ENCODE assay signal across 8 mouse cellular contexts in genomic region chr11:97663528-97664338, GRCm38 (mm10). TPM values are rescaled to one million over a fixed set of nuclear protein-coding genes. Genes with fewer than 3 reads are reported as not detected.
A peak's percentile ranks its signal among the peaks of the same experiment; 100 is the strongest.
DNase-seq lines count a peak whose midpoint lies in the region; ATAC-seq lines count a peak whose summit lies in the region.

No protein-coding gene starts in this region.

- peaks cover 65% of the 10 kb centered on the region for H3K4me1 ChIP-seq in megakaryocyte, embryonic 14.5 days
- peaks cover 58% of the 10 kb centered on the region for H3K4me1 ChIP-seq in heart, embryonic 12.5 days (replicated peaks)
- H3K4me1 ChIP-seq in kidney, embryonic 16.5 days (ENCODE audit: insufficient read depth, low read length) = peaks cover 50% of the 10 kb centered on the region
- peaks cover 74% of the 10 kb centered on the region for H3K4me1 ChIP-seq in midbrain, embryonic 10.5 days

- H3K36me3 ChIP-seq in megakaryocyte, embryonic 14.5 days (replicated peaks; ENCODE audit: low read length) = peaks cover 30% of the 10 kb centered on the region
- H3K36me3 ChIP-seq in heart, embryonic 12.5 days = peaks cover 33% of the 10 kb centered on the region
- H3K36me3 ChIP-seq in kidney, embryonic 16.5 days (ENCODE audit: insufficient read depth, low read length) = peaks cover 27% of the 10 kb centered on the region
- peaks cover 40% of the 10 kb centered on the region for H3K36me3 ChIP-seq in midbrain, embryonic 10.5 days

- peak overlapping the region; percentile 93 for H3K4me3 ChIP-seq in megakaryocyte, embryonic 14.5 days (replicated peaks)
- H3K4me3 ChIP-seq in heart, embryonic 12.5 days = peak overlapping the region; percentile 93
- peak overlapping the region; percentile 87 for H3K4me3 ChIP-seq in kidney, embryonic 16.5 days (ENCODE audit: low read length)
- H3K4me3 ChIP-seq in midbrain, embryonic 10.5 days = peak overlapping the region; percentile 95

- peak; percentile 42 to 47 for DNase-seq in cerebellum, postnatal 36 days
- peak; percentile 68 for DNase-seq in midbrain, embryonic 10.5 days (ENCODE audit: low spot score)
- peak; percentile 39 for DNase-seq in thymus, postnatal 25 days
- no peak for DNase-seq in layer of hippocampus, adult 9-11 months

- WGBS in heart, embryonic 12.5 days = under 1% methylated on average over 29 of the region's 57 CpGs
- under 1% methylated on average over 53 of the region's 57 CpGs for WGBS in kidney, embryonic 16.5 days
- under 1% methylated on average over 44 of the region's 57 CpGs for WGBS in midbrain, embryonic 10.5 days

- no peak for ATAC-seq in megakaryocyte, adult 5-6 weeks (ENCODE audit: poor library complexity, severe bottlenecking)
- ATAC-seq in heart, embryonic 12.5 days (ENCODE audit: insufficient number of reproducible peaks, low FRiP score) = peak; percentile 31; the same call in 1 of the 2 replicates
- ATAC-seq in kidney, embryonic 16.5 days (ENCODE audit: low FRiP score, low TSS enrichment) = no peak

- peak overlapping the region; percentile 90 for H3K9ac ChIP-seq in heart, embryonic 12.5 days
- peak overlapping the region; percentile 89 for H3K9ac ChIP-seq in kidney, embryonic 16.5 days (replicated peaks; ENCODE audit: low read length)

- H3K27ac ChIP-seq in heart, embryonic 12.5 days (ENCODE audit: poor library complexity, severe bottlenecking) = peak overlapping the region; percentile 94
- peak overlapping the region; percentile 95 for H3K27ac ChIP-seq in kidney, embryonic 16.5 days (ENCODE audit: low read length)
- H3K27ac ChIP-seq in midbrain, embryonic 10.5 days (replicated peaks) = peak overlapping the region; percentile 95

- peaks cover 8% of the 10 kb centered on the region; the same call in 1 of the 2 replicates for H3K9me3 ChIP-seq in megakaryocyte, embryonic 14.5 days
- H3K9me3 ChIP-seq in heart, embryonic 12.5 days (replicated peaks) = no peaks in the 10 kb centered on the region
- no peaks in the 10 kb centered on the region for H3K9me3 ChIP-seq in kidney, embryonic 16.5 days (ENCODE audit: low read length)
- no peaks in the 10 kb centered on the region; the same call in 1 of the 2 replicates for H3K9me3 ChIP-seq in midbrain, embryonic 10.5 days (replicated peaks)

- peak overlapping the region; percentile 76 for H3K4me2 ChIP-seq in heart, embryonic 12.5 days
- H3K4me2 ChIP-seq in kidney, embryonic 16.5 days (replicated peaks; ENCODE audit: low read depth, low read length) = peak overlapping the region; percentile 64

- H3K27me3 ChIP-seq in megakaryocyte, embryonic 14.5 days (replicated peaks) = peaks cover 69% of the 10 kb centered on the region
- H3K27me3 ChIP-seq in heart, embryonic 12.5 days (replicated peaks) = no peaks in the 10 kb centered on the region
- H3K27me3 ChIP-seq in kidney, embryonic 16.5 days (ENCODE audit: insufficient read depth, low read length) = no peaks in the 10 kb centered on the region; the same call in none of the 2 replicates
- H3K27me3 ChIP-seq in midbrain, embryonic 10.5 days (ENCODE audit: low read depth, poor library complexity, severe bottlenecking) = peaks cover 33% of the 10 kb centered on the region

RNA-seq across cellular contexts. Expression of gene Mllt6, which starts 0.5 kb away (rescaled TPM):
- 8.6 TPM in 2 replicates for polyA plus RNA-seq in megakaryocyte, embryonic 14.5 days (2012; ENCODE audit: insufficient read depth, low replicate concordance)
- total RNA-seq in megakaryocyte, adult 5-6 weeks (2015) = 4.3 and 6.3 TPM in 2 replicates
- total RNA-seq in megakaryocyte, adult 5-6 weeks (2017) = 6.9 and 7.1 TPM in 2 replicates
- polyA plus RNA-seq in heart, embryonic 12.5 days (2016; fragmentation: Nextera tagmentation; extraction: Ambion mirVana) = 1.8 and 2.2 TPM in 2 replicates
- 4.1 and 5.5 TPM in 2 replicates for polyA plus RNA-seq in kidney, embryonic 16.5 days (2015; fragmentation: Nextera tagmentation; extraction: Ambion mirVana)
- polyA plus RNA-seq in midbrain, embryonic 10.5 days (2016; fragmentation: Nextera tagmentation; extraction: Ambion mirVana) = 2.1 and 2.6 TPM in 2 replicates

RNA-seq across cellular contexts. Expression of gene Cisd3, which starts 21.9 kb away (rescaled TPM):
- polyA plus RNA-seq in megakaryocyte, embryonic 14.5 days (2012; ENCODE audit: insufficient read depth, low replicate concordance) = 0.45 TPM in 1 of 2 replicates, not detected in the other
- 18.7 and 19.8 TPM in 2 replicates for total RNA-seq in megakaryocyte, adult 5-6 weeks (2015)
- total RNA-seq in megakaryocyte, adult 5-6 weeks (2017) = 2.3 and 12.8 TPM in 2 replicates
- polyA plus RNA-seq in heart, embryonic 12.5 days (2016; fragmentation: Nextera tagmentation; extraction: Ambion mirVana) = 40.5 and 44.8 TPM in 2 replicates
- polyA plus RNA-seq in kidney, embryonic 16.5 days (2015; fragmentation: Nextera tagmentation; extraction: Ambion mirVana) = 47.3 and 53.1 TPM in 2 replicates
- 20.5 and 21.7 TPM in 2 replicates for polyA plus RNA-seq in midbrain, embryonic 10.5 days (2016; fragmentation: Nextera tagmentation; extraction: Ambion mirVana)

RNA-seq across cellular contexts. Expression of gene Epop, which starts 34.2 kb away (rescaled TPM):
- 44.1 and 83.5 TPM in 2 replicates for polyA plus RNA-seq in megakaryocyte, embryonic 14.5 days (2012; ENCODE audit: insufficient read depth, low replicate concordance)
- total RNA-seq in megakaryocyte, adult 5-6 weeks (2015) = 0.18 and 1.2 TPM in 2 replicates
- 0.40 TPM in 1 of 2 replicates, not detected in the other for total RNA-seq in megakaryocyte, adult 5-6 weeks (2017)
- polyA plus RNA-seq in heart, embryonic 12.5 days (2016; fragmentation: Nextera tagmentation; extraction: Ambion mirVana) = 2.0 and 2.5 TPM in 2 replicates
- polyA plus RNA-seq in kidney, embryonic 16.5 days (2015; fragmentation: Nextera tagmentation; extraction: Ambion mirVana) = 2.3 and 2.5 TPM in 2 replicates
- polyA plus RNA-seq in midbrain, embryonic 10.5 days (2016; fragmentation: Nextera tagmentation; extraction: Ambion mirVana) = 10.4 and 13.3 TPM in 2 replicates

RNA-seq across cellular contexts. Expression of gene Pcgf2, which starts 36.6 kb away (rescaled TPM):
- polyA plus RNA-seq in megakaryocyte, embryonic 14.5 days (2012; ENCODE audit: insufficient read depth, low replicate concordance) = 83.4 and 214 TPM in 2 replicates
- total RNA-seq in megakaryocyte, adult 5-6 weeks (2015) = 2.8 and 3.1 TPM in 2 replicates
- 1.0 and 2.4 TPM in 2 replicates for total RNA-seq in megakaryocyte, adult 5-6 weeks (2017)
- polyA plus RNA-seq in heart, embryonic 12.5 days (2016; fragmentation: Nextera tagmentation; extraction: Ambion mirVana) = 11.0 and 12.3 TPM in 2 replicates
- polyA plus RNA-seq in kidney, embryonic 16.5 days (2015; fragmentation: Nextera tagmentation; extraction: Ambion mirVana) = 12.3 and 16.3 TPM in 2 replicates
- 16.0 and 18.6 TPM in 2 replicates for polyA plus RNA-seq in midbrain, embryonic 10.5 days (2016; fragmentation: Nextera tagmentation; extraction: Ambion mirVana)

RNA-seq across cellular contexts. Expression of gene Psmb3, which starts 39.5 kb away (rescaled TPM):
- polyA plus RNA-seq in megakaryocyte, embryonic 14.5 days (2012; ENCODE audit: insufficient read depth, low replicate concordance) = 44.4 and 47.3 TPM in 2 replicates
- total RNA-seq in megakaryocyte, adult 5-6 weeks (2015) = 81.0 and 111 TPM in 2 replicates
- 137 and 179 TPM in 2 replicates for total RNA-seq in megakaryocyte, adult 5-6 weeks (2017)
- 342 and 374 TPM in 2 replicates for polyA plus RNA-seq in heart, embryonic 12.5 days (2016; fragmentation: Nextera tagmentation; extraction: Ambion mirVana)
- polyA plus RNA-seq in kidney, embryonic 16.5 days (2015; fragmentation: Nextera tagmentation; extraction: Ambion mirVana) = 478 and 503 TPM in 2 replicates
- polyA plus RNA-seq in midbrain, embryonic 10.5 days (2016; fragmentation: Nextera tagmentation; extraction: Ambion mirVana) = 606 and 631 TPM in 2 replicates

Comparison
In these comparisons a context has a peak if more than half of its experiments do, and no peak if none do; other contexts are left out.
1. RNA of gene Cisd3, which starts 21.9 kb away (polyA plus RNA-seq): 47.3 to 53.1 TPM in kidney, embryonic 16.5 days, 40.5 to 44.8 TPM in heart, embryonic 12.5 days and 20.5 to 21.7 TPM in midbrain, embryonic 10.5 days; 0.45 TPM in megakaryocyte, embryonic 14.5 days; every median in the first group is over 10 times any median in the second.
2. Peak in every context shown above with its lines, with median percentiles within 50 percentile points of each other: H3K4me3 ChIP-seq and H3K27ac ChIP-seq.